Mouse (Mus musculus) kidney, postnatal 4 days (tissue): ENCODE results near the gene Sdk2.

Experiments used
- DNase-seq, 2 experiments: peaks; one replicate each; pipeline ENCODE4 v3.0.0; 2021; ENCODE audit warnings: mixed read lengths in 2 of 2

Gene Sdk2

GRCm38 (mm10) chr11:113927826-113928225, 139.0 kb downstream of the Sdk2 start:
- no peak for DNase-seq

DNA sequence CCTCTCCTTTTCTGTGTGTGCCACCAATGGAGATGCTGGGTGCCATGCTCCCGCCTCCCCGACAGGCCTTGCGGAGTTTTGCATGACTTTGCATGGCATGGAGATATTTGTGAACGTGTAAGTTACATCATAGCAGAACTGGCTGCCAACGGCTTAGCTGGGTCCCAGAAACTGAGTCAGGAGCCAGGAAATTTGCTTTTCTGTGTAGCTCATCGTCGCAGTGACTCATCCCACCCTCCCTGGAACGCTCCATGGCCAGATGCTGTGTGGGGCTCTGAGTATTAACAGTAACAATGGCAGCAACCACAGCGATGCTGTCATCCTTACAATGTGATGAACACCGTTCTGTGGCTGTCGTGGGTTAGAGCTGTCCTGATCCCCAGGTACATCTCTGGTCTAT, 139.6 kb downstream of the Sdk2 start:
- DNase-seq, result no peak

DNA sequence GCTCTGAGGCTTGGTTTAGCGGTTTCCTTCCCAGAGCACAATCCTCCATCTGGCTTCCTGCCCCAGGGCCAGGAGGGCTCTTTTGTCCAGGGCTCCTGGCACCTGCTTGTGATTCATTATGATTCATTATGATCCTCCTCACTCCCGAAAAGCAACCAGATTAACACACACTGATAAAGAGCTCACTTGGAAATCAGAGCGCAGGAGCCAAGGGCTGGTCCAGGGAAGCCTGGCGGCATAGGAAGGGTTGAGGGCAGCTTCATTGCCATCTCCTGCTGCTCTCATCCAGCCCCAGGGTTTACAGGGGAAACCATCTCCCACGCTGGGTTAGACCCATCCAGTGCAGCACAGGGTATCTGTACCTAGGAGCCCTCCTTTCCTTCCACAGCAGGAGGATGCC, 143.7 kb downstream of the Sdk2 start:
- peak; percentile 12 to 24 for DNase-seq

GRCm38 (mm10) chr11:113903131-113903860, 163.6 kb downstream of the Sdk2 start:
- peak in 1 of 2 experiments; percentile 13 for DNase-seq

GRCm38 (mm10) chr11:113901906-113902305, 164.9 kb downstream of the Sdk2 start:
- no peak for DNase-seq

DNA sequence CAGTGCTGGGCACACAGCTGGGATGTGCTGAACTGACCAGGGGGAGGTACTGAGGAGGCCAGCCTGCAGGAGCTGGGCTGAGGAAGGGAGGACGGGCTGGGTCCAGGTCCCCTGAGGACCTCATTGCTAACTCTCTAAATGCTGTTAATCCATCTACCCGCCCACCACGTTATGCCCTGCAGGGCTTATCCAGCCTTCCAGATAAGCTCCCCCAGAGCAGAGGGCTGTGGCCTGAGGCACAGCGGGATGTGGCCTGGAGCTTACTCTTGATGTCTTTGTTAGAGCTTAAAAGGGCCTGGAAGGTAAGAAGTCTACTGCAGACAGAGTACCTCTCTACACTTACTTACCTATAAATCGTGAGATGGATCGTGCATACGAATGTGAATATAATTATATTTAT, 168.2 kb downstream of the Sdk2 start:
- DNase-seq, result no peak

- no peak for DNase-seq
These were observed 170.8 kb downstream of the Sdk2 start for GRCm38 (mm10) chr11:113896006-113896405.

DNA sequence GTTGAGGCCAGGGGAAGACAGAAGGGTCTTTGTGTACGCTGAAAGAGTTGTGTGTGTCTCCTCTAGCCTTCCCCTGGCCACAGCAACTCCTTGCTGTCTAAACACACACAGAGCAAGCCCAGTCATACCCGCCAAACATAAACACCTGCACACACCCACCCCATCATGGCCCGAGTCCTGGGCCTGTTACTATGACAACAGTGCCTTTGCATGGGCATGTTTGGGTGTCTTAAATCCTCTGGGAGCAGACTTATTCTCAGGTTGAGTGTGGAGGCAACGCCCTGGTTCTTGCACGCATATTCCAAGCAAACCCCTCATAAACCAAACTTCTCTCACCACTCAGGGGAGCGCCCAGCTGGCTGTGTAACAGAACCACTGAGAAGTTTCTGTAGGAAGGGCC, 173.9 kb downstream of the Sdk2 start:
- DNase-seq, result no peak

GRCm38 (mm10) chr11:113892067-113892466, 174.8 kb downstream of the Sdk2 start:
- no peak for DNase-seq

- DNase-seq, result no peak
These were observed 178.6 kb downstream of the Sdk2 start for GRCm38 (mm10) chr11:113888156-113888750.

DNA sequence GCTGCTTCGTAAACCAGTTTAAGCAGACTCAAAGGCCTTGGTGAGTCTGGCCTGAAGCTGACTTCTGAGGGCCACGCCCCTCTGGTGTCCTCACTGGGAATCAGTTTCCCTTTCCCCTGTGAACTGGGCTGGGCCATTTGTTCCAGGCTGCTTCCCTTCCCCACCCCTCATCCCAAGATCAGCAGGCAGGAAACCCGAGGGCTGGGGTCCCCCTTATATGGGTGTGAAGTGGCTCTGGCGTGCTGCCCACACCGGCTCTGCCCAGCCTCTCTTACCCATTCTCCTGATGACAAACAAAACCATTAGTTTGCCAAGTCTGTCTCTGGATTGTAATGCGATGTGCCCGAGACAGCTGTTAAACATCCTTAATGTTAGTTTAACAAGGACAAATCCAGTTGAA, 180.5 kb downstream of the Sdk2 start:
- peak; percentile 13 to 23 for DNase-seq

GRCm38 (mm10) chr11:113884962-113885361, 181.9 kb downstream of the Sdk2 start:
- peak; percentile 11 to 36 for DNase-seq

- no peak for DNase-seq
These were observed 183.8 kb downstream of the Sdk2 start for GRCm38 (mm10) chr11:113883031-113883430.

GRCm38 (mm10) chr11:113881864-113882263, 185.0 kb downstream of the Sdk2 start:
- DNase-seq, result no peak

GRCm38 (mm10) chr11:113867066-113867465, 199.8 kb downstream of the Sdk2 start:
- DNase-seq, result no peak

- DNase-seq, result peak; percentile 97
These were observed 201.2 kb downstream of the Sdk2 start for GRCm38 (mm10) chr11:113865627-113866026.

GRCm38 (mm10) chr11:113863408-113863807, 203.4 kb downstream of the Sdk2 start:
- DNase-seq, result peak; percentile 53 to 57

GRCm38 (mm10) chr11:113855661-113856060, 211.2 kb downstream of the Sdk2 start:
- DNase-seq, result no peak

- DNase-seq, result no peak
These were observed 215.1 kb downstream of the Sdk2 start for GRCm38 (mm10) chr11:113851750-113852149.

DNA sequence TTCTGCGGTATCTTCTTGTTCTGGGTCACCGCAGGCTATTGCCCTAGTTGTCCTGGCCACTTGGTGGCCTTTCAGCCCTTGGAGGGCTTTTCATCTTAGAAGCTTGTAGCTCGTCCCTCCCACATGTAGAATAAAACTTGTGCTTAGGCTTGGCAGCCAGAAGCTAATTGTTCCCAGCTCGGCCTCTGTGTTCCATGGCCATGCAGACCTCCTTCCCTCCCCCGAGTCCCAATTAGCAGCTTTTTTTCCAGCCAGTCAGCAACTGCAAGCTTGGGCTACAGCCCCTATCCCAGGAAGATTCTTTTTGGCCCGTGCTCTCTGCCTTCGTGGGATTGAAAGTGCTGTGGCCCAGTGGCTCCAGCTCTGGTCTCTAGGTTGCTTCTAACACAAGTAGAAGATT, 217.5 kb downstream of the Sdk2 start:
- no peak for DNase-seq

- no peak for DNase-seq
These were observed 222.9 kb downstream of the Sdk2 start for GRCm38 (mm10) chr11:113843920-113844319.

GRCm38 (mm10) chr11:113842879-113843278, 224.0 kb downstream of the Sdk2 start:
- no peak for DNase-seq

DNA sequence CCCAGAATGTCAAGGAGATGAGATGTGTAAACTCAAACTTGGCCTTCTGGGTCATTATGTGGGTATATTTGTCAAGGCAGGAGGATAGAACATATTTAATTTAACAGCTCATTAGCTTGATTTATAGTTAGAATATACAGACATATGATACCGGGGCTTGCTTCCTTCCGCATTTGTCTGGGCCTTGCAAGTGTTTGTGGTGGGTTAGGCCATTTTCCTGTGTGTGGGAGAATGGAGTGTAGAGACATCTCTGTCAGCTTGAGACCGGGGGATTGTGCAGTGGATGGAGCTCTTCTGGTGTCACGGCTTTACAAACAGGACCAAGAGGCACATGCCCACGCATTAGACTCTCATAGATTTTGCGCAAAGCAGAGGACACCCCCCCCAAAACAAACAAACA, 235.2 kb downstream of the Sdk2 start:
- no peak for DNase-seq

- peak; percentile 58 to 64 for DNase-seq
These were observed 238.7 kb downstream of the Sdk2 start for GRCm38 (mm10) chr11:113828081-113828554.
